Mouse (Mus musculus) megakaryocyte, adult 5-6 weeks (primary cell): ENCODE data around the gene Rfesd. TPM values are rescaled to one million over a fixed set of nuclear protein-coding genes. Genes with fewer than 3 reads are reported as not detected.
A peak's percentile ranks its signal among the peaks of the same experiment; 100 is the strongest.

Experiments used
- ATAC-seq: 2 replicates; pipeline ENCODE4 v1.8.0; 2016; ENCODE audit warnings: mild to moderate bottlenecking, inconsistent platforms; ENCODE audit not compliant: poor library complexity, severe bottlenecking
- total RNA-seq, 2 experiments: library from RNA; stranded (forward) in 1 of 2; stranded (reverse) in 1 of 2; fragments of 153-499, 151-499 nt in 1 of 2; fragments of 221-1000, 200-1000 nt in 1 of 2; gene quantifications; 2 replicates each; pipeline versions ENCODE4 v1.2.3 to v1.2.4; 2015 to 2017

The Rfesd gene
- total RNA-seq (2015): 20.5 and 21.5 TPM in 2 replicates
- 15.3 and 16.1 TPM in 2 replicates for total RNA-seq (2017)

GRCm38 (mm10) chr13:76017974-76018843, at the start of gene Rfesd:
Rfesd (minus strand) TSS chr13:76018719.
- peak; percentile 94 for ATAC-seq

GRCm38 (mm10) chr13:76064363-76064945, 45.9 kb upstream of the Rfesd start:
- ATAC-seq: no peak

GRCm38 (mm10) chr13:76063548-76063947, 45.0 kb upstream of the Rfesd start:
- no peak for ATAC-seq

- ATAC-seq: peak; percentile 43; the same call in 1 of the 2 replicates
Measured at GRCm38 (mm10) chr13:76062569-76062968, 44.0 kb upstream of the Rfesd start.

GRCm38 (mm10) chr13:76062126-76062525, 43.6 kb upstream of the Rfesd start:
- no peak for ATAC-seq

- ATAC-seq: no peak
Measured at GRCm38 (mm10) chr13:76059591-76059990, 41.1 kb upstream of the Rfesd start.

GRCm38 (mm10) chr13:76057267-76058069, 38.9 kb upstream of the Rfesd start:
- ATAC-seq: peak; percentile 27

- ATAC-seq: no peak
Measured at GRCm38 (mm10) chr13:76056896-76057266, 38.4 kb upstream of the Rfesd start, which contains the start of gene Gpr150. Gpr150 (minus strand) TSS chr13:76056996.

- ATAC-seq: peak; percentile 71
Measured at GRCm38 (mm10) chr13:76056261-76056724, 37.8 kb upstream of the Rfesd start.

GRCm38 (mm10) chr13:76055391-76056232, 37.1 kb upstream of the Rfesd start:
- ATAC-seq: peak; percentile 58

GRCm38 (mm10) chr13:76044971-76045370, 26.5 kb upstream of the Rfesd start:
- no peak for ATAC-seq

GRCm38 (mm10) chr13:76042455-76042854, 23.9 kb upstream of the Rfesd start:
- no peak for ATAC-seq

GRCm38 (mm10) chr13:76024588-76024987, 6.1 kb upstream of the Rfesd start:
- no peak for ATAC-seq

- no peak for ATAC-seq
Measured at GRCm38 (mm10) chr13:76021782-76022181, 3.3 kb upstream of the Rfesd start.

GRCm38 (mm10) chr13:76018844-76019400, 403 bp upstream of the Rfesd start:
- peak; percentile 11 for ATAC-seq

- no peak for ATAC-seq
Measured at GRCm38 (mm10) chr13:76017465-76017864, 1.1 kb downstream of the Rfesd start.

- ATAC-seq: no peak
Measured at GRCm38 (mm10) chr13:76014511-76014910, 4.0 kb downstream of the Rfesd start.

- ATAC-seq: no peak
Measured at GRCm38 (mm10) chr13:76003272-76003671, 15.2 kb downstream of the Rfesd start.

- peak; percentile 94 for ATAC-seq
Measured at GRCm38 (mm10) chr13:75992169-75993028, 26.1 kb downstream of the Rfesd start.
